Mouse (Mus musculus) mesoderm, embryonic 11.5 days (tissue): Measurements from ENCODE around the gene Gm13769.
"Not testable (repeated sequence)": the region's sequence is repeated elsewhere in the genome, so short reads cannot be mapped to it uniquely, and the experiment has no call there.

Source experiments
- DNase-seq: peaks from one replicate; pipeline ENCODE4 v3.0.0-alpha.2; 2012; ENCODE audit warnings: low read depth, low spot score

The Gm13769 gene

DNA sequence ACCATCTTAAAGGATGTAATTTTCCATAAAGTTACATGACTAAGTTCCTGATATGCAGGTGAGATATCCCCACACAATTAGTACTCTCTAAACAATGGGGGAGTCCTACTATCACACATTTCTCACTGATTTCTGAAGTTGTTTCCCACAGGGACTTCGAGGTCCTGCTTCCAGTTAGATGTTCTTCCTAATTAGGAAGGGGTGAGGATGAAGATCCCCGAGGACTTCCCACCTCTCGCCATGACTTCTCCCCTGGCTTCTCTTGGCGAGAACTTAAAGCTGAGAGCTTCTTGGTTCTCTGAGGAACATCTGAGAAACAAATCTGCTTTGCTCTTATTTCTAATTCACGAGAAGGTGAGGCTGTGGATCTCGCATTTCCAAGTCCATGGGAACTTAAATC is at the start of gene Gm13769:
Gm13769 (plus strand) TSS at position 301 of the 400 bp plus-strand sequence.
- DNase-seq = not testable (repeated sequence)

DNA sequence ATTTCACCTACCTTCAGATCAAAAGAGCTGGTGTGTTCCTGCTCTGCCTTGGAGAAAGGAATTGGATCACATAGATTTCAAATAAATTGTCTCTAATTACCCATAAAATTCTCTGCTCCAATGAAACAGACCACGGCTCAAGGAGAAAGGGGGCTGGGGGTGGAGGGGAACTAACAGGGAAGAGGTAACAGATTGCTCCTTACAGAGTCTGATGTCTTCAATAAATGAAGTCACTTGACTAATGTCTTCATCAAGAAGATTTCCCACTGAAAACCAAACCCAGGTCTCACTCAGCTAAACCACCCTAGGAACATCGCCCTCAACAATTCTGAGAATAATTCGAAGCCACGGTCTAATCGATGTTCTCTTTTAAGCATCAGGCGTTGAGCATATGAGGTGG is 29.3 kb upstream of the Gm13769 start, which contains the start of gene Olfr1272:
Olfr1272 (minus strand) TSS at position 101 of the 400 bp plus-strand sequence.
- no peak for DNase-seq

DNA sequence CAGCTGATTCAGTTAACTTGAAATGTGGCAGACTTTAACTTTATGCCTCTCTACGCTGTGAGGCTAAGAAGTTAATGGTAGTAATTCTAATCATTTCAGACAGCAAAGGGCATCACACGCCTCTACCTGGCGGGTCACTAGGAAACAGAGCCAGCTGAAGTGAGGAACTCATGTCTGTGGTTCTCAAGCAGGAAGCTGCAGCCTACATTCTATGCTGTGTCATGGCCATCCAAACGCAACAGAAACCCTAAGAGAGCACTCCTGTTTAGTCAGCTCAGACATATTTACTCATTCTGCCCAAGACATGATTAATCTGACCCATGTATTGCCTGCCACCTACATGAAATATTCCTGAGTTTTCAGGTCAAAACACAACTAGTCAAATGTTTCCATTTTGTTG is 24.7 kb downstream of the Gm13769 start:
- DNase-seq = not testable (repeated sequence)

DNA sequence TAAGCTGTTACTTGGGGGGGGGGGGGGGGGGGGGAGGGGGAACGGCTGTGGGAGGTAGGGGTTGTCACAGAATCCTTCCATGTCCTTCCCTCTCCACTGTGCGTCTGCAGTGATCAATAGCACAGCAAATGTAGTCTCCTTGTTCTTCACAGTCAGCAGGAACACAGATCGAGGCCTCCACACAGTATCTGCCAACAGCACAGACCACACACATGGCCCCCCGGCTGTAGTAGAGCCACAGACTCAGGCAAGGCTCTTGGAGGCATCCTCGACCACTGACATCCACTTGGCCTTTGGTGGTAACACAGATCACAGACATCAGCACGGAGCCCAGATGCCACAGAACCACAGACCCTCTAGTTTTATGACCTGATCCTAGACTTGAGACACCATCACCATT is 29.0 kb downstream of the Gm13769 start:
- DNase-seq = not testable (repeated sequence)

DNA sequence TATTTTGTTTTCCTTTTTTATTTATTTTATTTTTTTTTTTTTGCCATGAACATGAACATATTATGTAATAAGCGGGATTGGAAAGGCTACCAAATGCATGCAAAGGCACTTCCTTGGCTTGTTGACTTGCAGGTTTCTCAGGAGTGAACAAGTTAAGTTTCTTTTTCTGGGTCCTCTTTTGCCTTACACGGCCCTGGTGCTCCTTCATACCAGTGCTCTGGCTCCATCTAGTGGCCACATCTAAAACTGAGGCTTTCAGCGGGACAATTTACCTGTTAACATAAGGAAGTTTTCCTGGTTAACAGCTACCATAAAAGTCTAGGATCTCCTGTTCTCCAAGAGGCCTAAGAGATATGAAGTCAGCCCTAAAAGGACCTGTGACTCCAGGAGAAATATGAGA is 29.5 kb downstream of the Gm13769 start:
- not testable (repeated sequence) for DNase-seq

DNA sequence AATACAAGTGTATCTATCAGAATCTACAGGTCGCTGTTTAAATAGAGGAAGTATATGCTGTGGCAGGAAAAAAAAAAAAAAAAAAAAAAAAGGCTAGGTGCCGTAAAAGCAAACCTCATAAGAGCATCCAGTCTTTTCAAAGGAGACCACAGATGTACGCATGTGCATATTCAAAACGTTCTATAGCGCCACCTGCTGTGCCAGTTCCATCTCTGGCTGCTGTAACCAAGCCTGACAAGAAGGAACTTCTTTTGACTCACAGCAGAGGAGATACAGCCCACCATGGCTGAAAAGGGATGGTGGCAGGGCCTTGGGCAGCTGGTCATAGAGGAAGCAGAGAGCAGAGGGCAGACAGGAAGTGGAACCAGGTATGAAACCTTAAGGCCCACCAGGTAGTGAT is 37.2 kb downstream of the Gm13769 start:
- DNase-seq = not testable (repeated sequence)

DNA sequence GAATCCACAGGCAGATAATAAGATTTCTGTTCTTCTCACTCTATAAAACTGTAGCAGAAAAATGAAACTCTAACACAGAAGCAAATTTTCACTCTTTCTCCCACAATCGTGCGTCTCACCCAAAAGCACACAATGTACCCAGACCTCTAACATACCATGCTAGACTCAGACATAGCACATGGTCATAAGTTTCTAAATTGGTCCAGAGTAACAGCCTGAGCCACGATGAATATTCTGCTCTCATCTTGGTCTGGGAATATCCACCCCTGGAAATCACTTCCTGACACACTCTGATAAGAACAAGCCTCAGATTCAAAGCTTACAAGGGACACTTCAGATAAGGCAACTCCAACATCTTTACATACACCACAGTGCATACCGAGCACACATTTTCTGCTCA is 38.2 kb downstream of the Gm13769 start:
- not testable (repeated sequence) for DNase-seq
